Mouse (Mus musculus) adrenal gland, postnatal 14 days (tissue): ENCODE results near the gene Uri1. TPM values are rescaled to one million over a fixed set of nuclear protein-coding genes. Genes with fewer than 3 reads are reported as not detected.

Experiments used
- DNase-seq: peaks from one replicate; pipeline ENCODE4 v3.0.0; 2021; ENCODE audit warnings: mixed read lengths
- total RNA-seq: library from RNA; stranded (reverse); gene quantifications from 2 replicates; pipeline ENCODE4 v1.2.3, GENCODE M21; 2021

The Uri1 gene
- total RNA-seq, 1 experiment from 2014 or later: 50.8 TPM

DNA sequence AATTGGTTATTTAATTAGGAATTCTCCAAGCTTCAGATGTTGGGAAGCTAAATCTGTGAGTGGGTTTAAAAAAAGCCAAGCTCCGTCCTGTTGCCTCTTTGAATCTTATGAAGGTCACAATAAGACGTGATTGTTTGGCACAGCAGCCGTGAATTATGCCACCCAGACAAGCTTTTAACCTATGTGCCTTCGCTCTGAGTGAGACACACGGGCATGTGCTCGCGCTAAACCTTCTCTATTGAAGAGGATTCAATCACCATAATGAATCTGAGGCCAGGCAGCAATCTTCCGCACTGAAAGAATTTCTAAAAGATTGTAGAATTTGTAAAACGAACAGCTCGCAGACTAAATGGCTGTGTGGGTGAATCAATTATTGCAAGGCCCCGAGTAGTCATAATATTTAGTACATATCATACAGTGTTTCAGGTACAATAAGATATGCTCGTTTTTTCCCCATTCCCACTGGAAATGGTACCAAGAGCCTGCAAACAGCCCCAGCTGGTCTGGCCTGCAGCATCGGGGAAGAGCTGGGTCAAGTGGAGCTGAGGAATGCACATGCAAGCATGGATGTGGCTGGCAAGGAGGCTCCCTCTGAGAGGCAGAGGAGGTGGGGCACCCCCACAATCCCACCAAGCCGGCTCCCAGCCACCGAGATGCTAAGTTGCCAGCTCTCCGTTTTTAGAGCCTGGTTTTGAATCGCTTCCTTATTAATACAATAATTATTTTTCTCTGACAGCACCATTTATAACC is 101.5 kb downstream of the Uri1 start:
- no peak for DNase-seq

DNA sequence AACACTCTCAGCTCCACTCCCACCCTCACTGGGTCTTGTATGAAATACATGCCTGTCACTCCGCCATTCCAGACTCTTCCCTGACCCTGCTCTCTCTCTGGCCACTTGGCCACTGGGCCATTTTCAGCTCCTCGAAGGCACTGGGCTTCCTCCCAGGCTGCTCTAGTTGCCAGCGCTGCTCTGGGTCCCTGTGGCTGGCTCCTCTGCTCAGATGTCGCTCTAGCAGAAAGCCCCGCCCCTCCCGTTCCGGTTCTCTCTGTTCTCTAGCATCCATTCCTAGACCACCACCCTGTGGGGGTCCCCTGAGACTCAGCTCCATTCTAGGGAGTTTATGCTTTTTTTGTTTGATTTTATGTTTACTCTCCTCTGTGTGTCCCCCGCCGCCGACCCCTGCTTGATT is 104.4 kb downstream of the Uri1 start:
- no peak for DNase-seq

DNA sequence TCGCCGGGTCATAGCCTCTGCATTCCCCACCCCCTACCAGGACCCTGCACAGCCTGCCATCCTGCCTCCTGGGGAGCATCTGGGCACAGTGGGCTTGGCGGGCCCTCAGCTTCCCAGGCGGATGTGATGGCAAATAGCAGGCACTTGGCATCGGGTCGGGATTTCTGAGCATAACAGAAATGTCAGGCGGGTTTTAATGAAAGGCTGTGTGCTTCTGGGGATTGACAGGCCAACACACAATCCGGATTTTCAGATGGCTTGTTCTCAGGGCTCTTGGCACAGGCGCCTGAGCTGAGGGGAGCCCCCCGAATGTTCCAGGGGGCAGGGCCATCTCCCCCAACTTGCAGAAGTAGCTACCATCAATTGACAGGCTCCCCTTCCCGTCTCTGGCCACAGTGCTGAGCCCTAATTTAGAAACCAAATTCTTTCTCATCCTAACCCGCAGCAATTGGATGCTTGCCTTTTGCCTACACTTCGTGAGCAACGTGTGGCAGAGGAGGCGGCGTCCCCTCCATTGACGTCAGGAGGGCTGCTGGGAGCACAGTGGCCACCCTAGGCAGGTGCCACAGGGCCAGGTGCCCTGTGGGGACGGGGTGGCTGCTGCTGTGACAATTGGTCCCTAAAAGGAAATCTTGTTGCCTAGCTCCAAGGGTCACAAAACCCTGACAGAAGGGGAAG is 106.5 kb downstream of the Uri1 start:
- DNase-seq: no peak

DNA sequence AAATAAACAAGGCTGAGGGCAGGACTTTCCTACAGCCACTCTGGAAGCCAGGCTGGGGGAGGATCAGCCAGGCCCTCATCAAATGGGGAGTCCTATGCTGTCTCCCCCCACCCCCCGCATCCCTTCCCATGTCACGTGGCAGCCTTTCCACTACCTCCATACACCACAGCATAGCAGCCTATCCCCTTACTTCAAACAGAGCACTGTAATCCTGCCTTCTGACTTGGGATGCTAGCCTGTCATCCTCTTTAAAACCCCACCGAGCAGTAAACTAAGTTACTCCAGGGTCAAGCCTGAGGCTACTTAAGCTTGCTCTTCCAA is 111.6 kb downstream of the Uri1 start:
- no peak for DNase-seq

DNA sequence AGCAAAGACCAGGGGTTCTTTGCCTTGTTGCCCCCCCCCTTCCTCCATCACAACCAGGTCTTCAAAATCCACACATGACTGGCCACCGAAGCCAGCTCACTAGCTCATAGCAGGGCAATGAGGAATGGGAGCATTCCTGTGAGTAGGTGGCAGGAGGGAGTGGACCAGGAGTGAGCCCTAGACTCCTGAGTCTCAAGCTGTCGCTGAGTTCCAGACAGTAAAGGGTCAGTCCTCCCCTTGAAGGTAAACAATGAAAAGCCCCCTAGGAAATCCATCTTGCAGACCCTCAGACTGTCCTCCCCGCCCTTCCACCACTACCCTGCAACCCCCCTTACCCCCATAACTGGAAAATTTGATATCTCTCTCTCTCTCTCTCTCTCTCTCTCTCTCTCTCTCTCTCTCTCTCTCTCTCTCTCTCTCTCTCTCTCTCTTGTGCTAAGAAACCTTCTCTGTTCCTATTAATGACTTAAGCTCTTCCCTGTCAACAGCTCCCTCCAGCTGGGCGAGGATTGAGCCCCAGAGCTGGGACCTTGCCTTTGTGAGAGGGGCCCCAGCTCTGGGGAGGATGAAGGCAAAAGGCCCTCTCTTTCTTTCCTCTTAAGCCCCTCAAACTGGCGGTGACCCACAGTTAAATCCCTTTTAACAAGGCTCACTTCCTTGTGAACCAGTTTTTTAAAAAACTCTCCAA is 112.1 kb downstream of the Uri1 start:
- no peak for DNase-seq

DNA sequence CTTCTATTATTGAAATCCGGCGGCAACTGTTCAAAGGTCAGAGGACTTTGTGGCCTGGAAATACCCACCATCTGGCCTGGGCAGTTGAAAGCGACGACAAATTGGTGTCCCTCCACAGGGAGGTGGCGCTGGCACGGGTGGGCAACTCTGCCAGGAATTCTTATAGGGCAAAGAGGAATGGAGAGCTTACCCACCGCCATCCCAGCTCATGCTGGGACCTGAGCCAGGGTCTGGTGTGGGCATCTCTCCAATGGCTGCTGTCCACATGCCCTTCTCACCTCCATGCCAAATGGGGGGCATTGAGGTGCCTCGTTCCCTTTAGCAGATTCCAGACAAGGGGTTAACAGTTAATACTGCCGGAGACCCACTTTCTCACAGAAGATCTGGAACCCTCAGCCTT is 113.2 kb downstream of the Uri1 start:
- no peak for DNase-seq

Other genes with a start within 250 kb of the Uri1 start
- gene Zfp536, start 249.9 kb downstream of the Uri1 start, total RNA-seq: 6.3 and 6.8 TPM in 2 replicates
- 10.6 and 10.8 TPM in 2 replicates for gene Ccne1, start 84.0 kb upstream of the Uri1 start, total RNA-seq
- gene 1600014C10Rik, start 159.7 kb upstream of the Uri1 start, total RNA-seq: 36.1 and 50.2 TPM in 2 replicates
- gene Plekhf1, start 204.5 kb upstream of the Uri1 start, total RNA-seq: 6.0 and 7.6 TPM in 2 replicates
- 37.6 and 41.4 TPM in 2 replicates for gene Pop4, start 247.9 kb upstream of the Uri1 start, total RNA-seq